Mouse (Mus musculus): ENCODE measurements around the gene Rpl29.

GRCm38 (mm10) chr9:106469317-106469716 lies 40.1 kb downstream of the Rpl29 start:
- TF ChIP-seq PAX5 (IDR thresholded peaks at IDR 0.05; ENCODE audit: low read length) = no peak
- no peak for TF ChIP-seq POLR2A (IDR thresholded peaks at IDR 0.05; ENCODE audit: low read depth, low read length)
- TF ChIP-seq EP300 (IDR thresholded peaks at IDR 0.05; ENCODE audit: low read length) = no peak

All from CH12.LX (cell line).